Mouse (Mus musculus): Measurements from ENCODE around the gene Plekhg2. TPM values are rescaled to one million over a fixed set of nuclear protein-coding genes. Genes with fewer than 3 reads are reported as not detected.

Plekhg2 gene
- polyA plus RNA-seq, 1 experiment from 2014 or later: 23.1 TPM

DNA sequence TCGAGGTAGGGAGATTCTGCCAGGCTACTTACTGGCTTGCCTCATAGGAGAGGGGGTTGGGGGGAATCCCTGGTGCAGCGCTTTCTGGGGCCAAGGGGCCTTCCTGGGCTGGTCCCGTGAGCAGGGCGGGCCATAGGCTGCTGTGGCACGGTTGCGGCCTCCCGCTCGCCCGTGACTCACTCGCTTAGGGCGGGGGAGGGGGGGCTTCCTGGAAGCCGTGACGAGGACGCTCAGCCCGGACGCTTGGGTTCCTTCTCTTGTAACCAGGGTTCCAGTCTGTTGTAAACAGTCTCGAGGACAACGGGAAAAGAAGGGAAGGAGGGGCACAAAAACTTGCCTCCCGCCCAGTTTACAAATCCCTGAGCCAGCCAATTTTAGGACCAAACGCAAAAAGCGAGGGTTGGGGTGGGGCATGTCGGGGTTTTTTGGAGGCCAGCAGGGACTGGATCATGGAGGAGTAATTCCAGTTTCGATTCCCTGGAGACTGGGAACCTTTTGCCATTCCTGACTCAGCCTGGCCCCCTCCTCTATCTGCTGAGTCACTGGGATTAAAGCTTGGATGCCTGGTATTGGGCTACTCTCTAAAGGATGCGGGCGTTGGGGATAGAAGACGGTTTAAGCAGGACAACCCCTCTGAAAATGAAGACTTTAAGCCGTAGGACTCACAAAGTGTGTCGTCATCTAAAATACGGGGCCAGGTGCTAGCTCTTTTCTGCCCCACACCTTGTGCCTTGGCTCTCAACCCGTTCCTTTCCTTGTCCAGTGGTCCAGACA lies 8.8 kb upstream of the Plekhg2 start:
- 5% methylated on average over 30 of the region's 30 CpGs for WGBS
- peaks cover 16% of the 10 kb centered on the region for H3K4me1 ChIP-seq (ENCODE audit: control insufficient read depth, insufficient read depth, low read length)
- ATAC-seq: 0 out of 2 replicates have a peak, but pooled peaks have one; percentile 8
- peak overlapping the region; percentile 40 for H3K4me2 ChIP-seq (ENCODE audit: low read length)
- H3K9me3 ChIP-seq (replicated peaks; ENCODE audit: control insufficient read depth, low read length, poor library complexity, severe bottlenecking): no peaks in the 10 kb centered on the region
- H3K4me3 ChIP-seq (ENCODE audit: low read depth, low read length): no peak overlapping the region
- H3K36me3 ChIP-seq (ENCODE audit: control insufficient read depth, insufficient read depth, low read length): 0 out of 2 replicates have a peak, but pooled peaks cover 3% of the 10 kb centered on the region
- peaks cover 4% of the 10 kb centered on the region; the same call in 1 of the 2 replicates for H3K27me3 ChIP-seq (ENCODE audit: control insufficient read depth, insufficient read depth, low read depth, low read length)
- H3K9ac ChIP-seq (ENCODE audit: low read depth, low read length): peak overlapping the region; percentile 52; the same call in 1 of the 2 replicates
- peak overlapping the region; percentile 40; the same call in 1 of the 2 replicates for H3K27ac ChIP-seq (ENCODE audit: low read length)

- H3K9me3 ChIP-seq (replicated peaks; ENCODE audit: control insufficient read depth, low read length, poor library complexity, severe bottlenecking): no peaks in the 10 kb centered on the region
- peak within 1 kb of the TSS; percentile 44 for H3K4me3 ChIP-seq (ENCODE audit: low read depth, low read length)
- peak within 1 kb of the TSS; percentile 68 for H3K9ac ChIP-seq (ENCODE audit: low read depth, low read length)
- no peak for ATAC-seq
- peaks cover 4% of the 10 kb centered on the region; the same call in 1 of the 2 replicates for H3K27me3 ChIP-seq (ENCODE audit: control insufficient read depth, insufficient read depth, low read depth, low read length)
- no peaks in the 10 kb centered on the region for H3K36me3 ChIP-seq (ENCODE audit: control insufficient read depth, insufficient read depth, low read length)
- H3K27ac ChIP-seq (ENCODE audit: low read length): peak within 1 kb of the TSS; percentile 68
- H3K4me1 ChIP-seq (ENCODE audit: control insufficient read depth, insufficient read depth, low read length): peaks cover 21% of the 10 kb centered on the region
- WGBS: 58% methylated on average over 17 of the region's 17 CpGs
- H3K4me2 ChIP-seq (ENCODE audit: low read length): peak within 1 kb of the TSS; percentile 67
Measured at GRCm38 (mm10) chr7:28380237-28381016, 8.0 kb upstream of the Plekhg2 start, which contains the start of gene Zfp36. TSS of gene Zfp36 (minus strand) at chr7:28380253.

DNA sequence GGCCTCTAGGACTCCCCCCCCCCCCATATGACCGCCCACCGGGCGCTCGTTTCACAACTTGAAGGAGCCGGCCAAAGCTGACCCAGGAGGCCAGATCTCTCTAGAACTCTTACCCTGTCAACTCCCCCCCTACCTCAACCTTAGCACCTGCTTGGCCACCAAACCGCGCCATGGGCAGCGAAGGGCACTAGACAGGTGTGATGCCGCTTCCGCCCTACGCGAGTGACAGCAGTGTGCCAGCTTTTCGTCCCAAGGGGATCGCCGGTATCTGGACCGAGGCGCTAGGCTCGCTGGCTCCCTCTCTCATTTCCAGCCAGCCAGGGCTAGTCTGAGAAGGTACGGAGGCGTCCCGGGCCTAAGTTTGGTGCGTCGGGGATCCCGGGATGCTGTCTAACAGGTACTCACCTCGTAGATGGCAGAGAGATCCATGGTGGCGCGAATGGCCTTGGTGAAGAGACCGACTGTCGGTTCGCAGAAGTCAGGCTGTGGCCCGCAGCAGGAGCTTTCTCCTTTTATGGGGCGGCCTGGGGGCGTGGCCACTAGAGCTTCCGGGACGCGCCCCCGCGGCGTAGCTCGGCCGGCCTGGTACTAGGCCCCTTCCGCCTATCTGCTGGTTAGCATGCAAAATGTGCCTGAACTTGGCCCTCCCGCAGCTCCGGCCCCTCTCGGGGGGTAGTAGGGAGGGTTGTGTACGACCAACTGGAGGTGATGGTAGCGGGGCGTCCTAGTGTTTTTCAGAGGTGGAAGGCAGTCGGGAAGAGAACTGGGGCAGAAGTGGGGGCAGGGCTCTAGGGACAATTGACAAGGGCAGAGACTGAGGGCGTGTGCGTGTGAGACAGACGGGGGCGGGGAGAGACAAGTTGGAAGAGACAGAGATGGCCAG lies 6.6 kb upstream of the Plekhg2 start:
- peaks cover 21% of the 10 kb centered on the region for H3K4me1 ChIP-seq (ENCODE audit: control insufficient read depth, insufficient read depth, low read length)
- H3K36me3 ChIP-seq (ENCODE audit: control insufficient read depth, insufficient read depth, low read length): no peaks in the 10 kb centered on the region
- peak overlapping the region; percentile 68 for H3K27ac ChIP-seq (ENCODE audit: low read length)
- peaks cover 4% of the 10 kb centered on the region; the same call in 1 of the 2 replicates for H3K27me3 ChIP-seq (ENCODE audit: control insufficient read depth, insufficient read depth, low read depth, low read length)
- peak overlapping the region; percentile 68 for H3K9ac ChIP-seq (ENCODE audit: low read depth, low read length)
- H3K4me3 ChIP-seq (ENCODE audit: low read depth, low read length): peak overlapping the region; percentile 44
- H3K4me2 ChIP-seq (ENCODE audit: low read length): peak overlapping the region; percentile 67
- ATAC-seq: no peak
- WGBS: under 1% methylated on average over 53 of the region's 53 CpGs
- H3K9me3 ChIP-seq (replicated peaks; ENCODE audit: control insufficient read depth, low read length, poor library complexity, severe bottlenecking): no peaks in the 10 kb centered on the region

DNA sequence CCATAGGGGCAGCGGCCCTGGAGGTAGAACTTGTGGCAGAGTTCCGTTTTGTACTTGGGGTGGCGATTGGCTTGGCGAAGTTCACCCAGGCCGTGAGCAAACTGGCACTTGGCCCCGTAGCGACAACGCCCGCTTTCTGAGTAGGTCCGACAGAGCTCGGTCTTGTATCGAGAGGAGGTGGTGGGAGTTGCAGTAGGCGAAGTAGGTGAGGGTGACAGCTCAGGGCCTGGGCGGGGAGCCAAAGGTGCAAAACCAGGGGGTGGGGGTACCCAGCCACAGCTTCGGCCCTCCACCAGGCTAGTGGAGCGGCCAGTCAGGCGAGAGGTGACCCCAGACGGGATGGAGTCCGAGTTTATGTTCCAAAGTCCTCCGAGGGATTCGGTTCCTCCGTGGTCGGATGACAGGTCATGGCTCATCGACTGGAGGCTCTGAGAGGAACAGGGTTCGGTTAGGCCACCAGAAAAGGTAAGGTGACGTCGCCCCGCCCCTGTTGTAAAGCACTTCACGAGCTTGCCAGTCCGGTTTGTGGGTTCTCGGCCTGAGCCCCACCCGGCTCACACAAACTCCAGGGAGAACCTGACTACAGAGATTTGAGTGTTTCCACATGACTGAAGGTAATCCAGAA lies 5.8 kb upstream of the Plekhg2 start:
- H3K9me3 ChIP-seq (replicated peaks; ENCODE audit: control insufficient read depth, low read length, poor library complexity, severe bottlenecking): no peaks in the 10 kb centered on the region
- peak overlapping the region; percentile 67 for H3K4me2 ChIP-seq (ENCODE audit: low read length)
- peaks cover 21% of the 10 kb centered on the region for H3K4me1 ChIP-seq (ENCODE audit: control insufficient read depth, insufficient read depth, low read length)
- peaks cover 4% of the 10 kb centered on the region; the same call in 1 of the 2 replicates for H3K27me3 ChIP-seq (ENCODE audit: control insufficient read depth, insufficient read depth, low read depth, low read length)
- peak overlapping the region; percentile 44 for H3K4me3 ChIP-seq (ENCODE audit: low read depth, low read length)
- H3K9ac ChIP-seq (ENCODE audit: low read depth, low read length): peak overlapping the region; percentile 68; the same call in 1 of the 2 replicates
- H3K27ac ChIP-seq (ENCODE audit: low read length): no peak overlapping the region
- 55% methylated on average over 32 of the region's 32 CpGs for WGBS
- no peak for ATAC-seq
- H3K36me3 ChIP-seq (ENCODE audit: control insufficient read depth, insufficient read depth, low read length): no peaks in the 10 kb centered on the region

DNA sequence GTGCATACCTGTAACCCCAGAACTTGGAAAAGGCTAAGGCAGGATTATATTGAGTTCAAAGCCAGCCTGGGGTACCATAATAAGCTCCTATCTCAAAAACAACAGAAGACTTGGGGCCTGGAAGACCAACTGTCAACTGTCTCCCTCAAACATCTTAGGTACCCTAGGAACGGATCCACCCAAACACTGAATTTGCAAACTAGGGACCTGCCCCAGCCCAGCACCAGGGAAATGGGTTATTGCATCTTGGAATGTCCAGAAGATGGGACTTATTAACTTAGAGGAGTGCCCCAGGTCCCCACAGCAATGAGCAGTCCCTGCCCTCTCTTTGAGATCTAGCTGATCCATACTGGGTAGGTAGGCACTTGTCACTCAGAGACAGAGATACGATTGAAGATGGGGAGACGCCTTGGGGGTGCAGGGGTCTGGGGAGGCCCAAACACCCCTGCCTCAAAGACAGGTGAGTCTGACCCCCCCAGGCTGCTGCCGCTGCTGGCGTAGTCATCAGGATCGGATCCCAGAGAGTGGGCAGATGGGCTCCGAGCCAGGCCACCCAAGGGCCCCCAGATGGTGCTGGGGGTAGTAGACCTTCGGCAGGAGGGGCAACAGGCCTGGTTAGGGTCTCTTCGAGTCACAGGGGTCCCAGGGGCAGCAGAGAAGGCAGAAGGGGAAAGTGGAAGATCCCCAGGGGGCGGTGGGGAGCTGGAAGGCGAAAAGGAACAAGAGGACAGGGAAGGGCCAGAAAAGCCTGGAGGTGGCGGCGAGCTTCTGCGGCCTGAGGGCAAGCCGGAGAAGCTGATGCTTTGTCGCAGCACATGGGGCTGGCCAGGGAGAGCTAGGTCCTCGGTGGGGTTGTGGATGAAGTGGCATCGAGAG lies 5.0 kb upstream of the Plekhg2 start:
- ATAC-seq: no peak
- H3K27me3 ChIP-seq (ENCODE audit: control insufficient read depth, insufficient read depth, low read depth, low read length): peaks cover 4% of the 10 kb centered on the region; the same call in 1 of the 2 replicates
- peaks cover 21% of the 10 kb centered on the region for H3K4me1 ChIP-seq (ENCODE audit: control insufficient read depth, insufficient read depth, low read length)
- H3K36me3 ChIP-seq (ENCODE audit: control insufficient read depth, insufficient read depth, low read length): no peaks in the 10 kb centered on the region
- H3K27ac ChIP-seq (ENCODE audit: low read length): no peak overlapping the region
- no peak overlapping the region; the same call in 1 of the 2 replicates for H3K4me3 ChIP-seq (ENCODE audit: low read depth, low read length)
- H3K9me3 ChIP-seq (replicated peaks; ENCODE audit: control insufficient read depth, low read length, poor library complexity, severe bottlenecking): no peaks in the 10 kb centered on the region
- peak overlapping the region; percentile 3; the same call in 1 of the 2 replicates for H3K9ac ChIP-seq (ENCODE audit: low read depth, low read length)
- 77% methylated on average over 18 of the region's 18 CpGs for WGBS
- peak overlapping the region; percentile 67; the same call in 1 of the 2 replicates for H3K4me2 ChIP-seq (ENCODE audit: low read length)

DNA sequence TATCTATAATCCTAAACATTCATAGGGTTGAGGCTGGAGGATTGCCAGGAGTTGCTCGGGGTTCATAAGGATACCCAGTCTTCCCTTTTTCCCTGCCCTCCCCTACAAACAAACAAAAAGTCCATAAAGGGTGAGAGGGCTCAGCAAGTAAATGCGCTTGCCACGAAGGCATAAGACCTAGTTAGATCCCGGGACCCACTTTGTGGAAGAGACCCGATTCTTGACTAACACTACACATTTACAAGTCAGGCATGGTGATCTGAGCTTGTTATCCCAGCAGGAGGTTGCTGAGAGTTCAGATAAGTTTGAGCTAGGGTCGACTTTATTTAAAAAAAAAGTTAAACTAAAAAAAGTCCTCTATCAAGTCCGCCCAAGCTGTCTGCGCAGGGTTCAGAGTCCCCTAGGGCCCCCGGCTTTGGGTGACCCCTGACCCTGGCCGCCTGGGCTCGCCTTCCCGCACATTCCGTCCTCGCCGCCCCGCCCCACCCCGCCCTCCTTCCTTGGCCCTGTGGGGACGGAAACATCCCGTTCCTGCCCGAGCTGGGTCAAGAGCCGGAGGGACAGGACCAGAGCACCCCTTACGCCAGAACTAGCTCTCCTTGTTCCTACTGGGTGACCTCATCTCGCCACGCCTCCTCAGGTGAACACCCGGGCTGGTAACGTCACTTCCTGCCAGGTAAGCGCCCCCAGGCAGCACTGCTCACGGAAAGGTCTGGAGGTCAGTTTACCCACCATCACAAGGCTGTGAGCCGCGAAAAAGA lies 3.8 kb upstream of the Plekhg2 start:
- Histone ChIP-seq H3K27me3 (ENCODE audit: control insufficient read depth, insufficient read depth, low read depth, low read length) (peaks cover 4% of the 10 kb centered on the region; the same call in 1 of the 2 replicates), H3K9ac (ENCODE audit: low read depth, low read length) (peak overlapping the region; percentile 68), H3K4me3 (ENCODE audit: low read depth, low read length) (peak overlapping the region; percentile 48), H3K4me1 (ENCODE audit: control insufficient read depth, insufficient read depth, low read length) (peaks cover 21% of the 10 kb centered on the region), H3K9me3 (replicated peaks; ENCODE audit: control insufficient read depth, low read length, poor library complexity, severe bottlenecking) (no peaks in the 10 kb centered on the region), H3K4me2 (ENCODE audit: low read length) (peak overlapping the region; percentile 81), H3K27ac (ENCODE audit: low read length) (peak overlapping the region; percentile 81), H3K36me3 (ENCODE audit: control insufficient read depth, insufficient read depth, low read length) (no peaks in the 10 kb centered on the region)
- no peak for ATAC-seq
- WGBS: 5% methylated on average over 30 of the region's 30 CpGs

All from midbrain, embryonic 16.5 days (tissue).